Mouse (Mus musculus): ENCODE results near the gene Gm3238. TPM values are rescaled to one million over a fixed set of nuclear protein-coding genes. Genes with fewer than 3 reads are reported as not detected.
A peak's percentile ranks its signal among the peaks of the same experiment; 100 is the strongest.

Gm3238 gene
- polyA plus RNA-seq, 1 experiment from 2014 or later, result not detected

DNA sequence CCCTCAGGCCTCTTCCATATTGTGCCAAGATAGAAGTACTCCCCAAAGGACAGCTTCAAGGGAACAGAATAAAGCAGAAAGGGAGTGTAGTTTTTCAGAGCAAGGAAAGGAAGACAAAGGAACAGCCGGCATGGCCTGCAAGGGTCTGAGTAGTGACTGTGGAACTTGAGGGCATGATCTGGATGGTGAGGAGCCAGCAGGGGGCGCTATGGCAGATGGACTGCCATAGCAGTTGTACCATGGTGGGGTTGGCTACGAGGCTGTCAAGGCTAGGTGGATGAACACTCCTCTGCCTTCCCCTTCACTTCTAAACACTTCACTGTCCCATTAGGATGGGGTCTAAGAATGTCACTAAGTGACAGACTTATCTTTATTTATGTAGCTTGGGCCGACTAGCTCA, 41.9 kb downstream of the Gm3238 start:
- Histone ChIP-seq H3K36me3 (replicated peaks) (no peaks in the 10 kb centered on the region), H3K27ac (replicated peaks) (no peak overlapping the region), H3K4me3 (no peak overlapping the region), H3K4me1 (no peaks in the 10 kb centered on the region), H3K9me3 (no peaks in the 10 kb centered on the region), H3K27me3 (replicated peaks; ENCODE audit: low read depth, poor library complexity, severe bottlenecking) (no peaks in the 10 kb centered on the region)
- WGBS, result 56% methylated on average over 4 of the region's 4 CpGs
- DNase-seq (ENCODE audit: low spot score), result peak; percentile 30

DNA sequence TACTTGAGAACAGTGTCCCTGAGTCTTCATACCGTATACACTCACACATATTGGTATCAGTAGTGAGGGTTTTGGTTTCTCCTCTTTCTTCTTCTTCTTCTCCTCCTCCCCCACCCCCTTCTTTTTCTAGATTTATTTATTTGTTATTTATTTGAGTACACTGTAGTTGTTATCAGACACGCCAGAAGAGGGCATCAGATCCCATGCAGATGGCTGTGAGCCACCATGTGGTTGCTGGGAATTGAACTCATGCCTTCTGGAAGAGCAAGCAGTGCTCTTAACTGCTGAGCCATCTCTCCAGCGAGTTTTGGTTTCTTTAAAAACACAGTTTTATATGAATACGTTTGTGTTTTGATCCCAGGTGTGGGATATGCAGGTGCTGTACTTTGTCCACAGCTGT, 42.8 kb downstream of the Gm3238 start:
- H3K27me3 ChIP-seq (replicated peaks; ENCODE audit: low read depth, poor library complexity, severe bottlenecking), result no peaks in the 10 kb centered on the region
- DNase-seq (ENCODE audit: low spot score), result no peak
- no peaks in the 10 kb centered on the region for H3K9me3 ChIP-seq
- no peak overlapping the region for H3K27ac ChIP-seq (replicated peaks)
- H3K4me3 ChIP-seq, result no peak overlapping the region
- H3K4me1 ChIP-seq, result no peaks in the 10 kb centered on the region
- 65% methylated on average over 4 of the region's 4 CpGs for WGBS
- no peaks in the 10 kb centered on the region for H3K36me3 ChIP-seq (replicated peaks)

DNA sequence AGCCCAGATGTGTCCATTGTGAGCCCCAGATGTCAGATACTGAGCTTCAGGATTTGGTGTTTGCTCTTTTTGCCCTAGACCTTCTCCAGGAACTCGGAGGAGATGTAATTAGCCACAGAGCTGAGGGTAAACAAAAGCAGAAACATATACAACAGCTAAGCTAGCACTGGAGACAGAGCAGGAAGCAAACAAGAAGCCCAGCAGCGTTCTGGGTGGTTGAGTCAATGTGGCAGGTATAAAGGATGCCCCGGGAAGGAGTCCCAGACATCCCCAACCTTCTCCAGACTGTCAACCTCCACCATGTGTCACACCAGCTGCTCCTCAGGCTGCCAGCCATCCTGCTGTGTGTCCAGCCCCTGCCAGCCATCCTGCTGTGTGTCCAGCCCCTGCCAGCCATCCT, 44.9 kb downstream of the Gm3238 start, which contains the start of gene Gm10100:
TSS of gene Gm10100 (plus strand) at position 301 of the 400 bp plus-strand sequence.
- Histone ChIP-seq H3K4me1 (no peaks in the 10 kb centered on the region), H3K27me3 (replicated peaks; ENCODE audit: low read depth, poor library complexity, severe bottlenecking) (no peaks in the 10 kb centered on the region), H3K36me3 (replicated peaks) (no peaks in the 10 kb centered on the region), H3K27ac (replicated peaks) (no peak within 1 kb of the TSS), H3K9me3 (no peaks in the 10 kb centered on the region), H3K4me3 (no peak within 1 kb of the TSS)
- WGBS, result 38% methylated on average over 3 of the region's 3 CpGs
- DNase-seq (ENCODE audit: low spot score), result no peak

DNA sequence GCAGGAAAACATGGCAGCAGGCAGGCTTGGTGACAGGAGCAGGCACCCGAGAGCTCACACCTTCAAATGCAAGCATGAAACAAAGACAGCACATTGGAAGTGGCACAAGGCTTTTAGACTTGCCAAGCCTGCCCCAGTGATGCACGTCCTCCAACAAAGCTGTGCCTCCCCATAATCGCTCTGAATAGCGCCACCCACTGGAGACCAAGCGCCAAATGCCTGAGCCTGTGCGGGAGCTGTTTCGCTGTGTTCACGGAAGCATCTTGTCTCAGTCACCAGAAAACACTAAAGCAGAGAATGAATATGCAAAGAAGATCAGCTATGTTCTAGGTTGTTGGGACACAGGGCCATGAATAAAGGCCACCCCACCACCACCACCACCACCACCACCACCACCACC, 46.3 kb downstream of the Gm3238 start:
- Histone ChIP-seq H3K4me1 (no peaks in the 10 kb centered on the region), H3K4me3 (no peak overlapping the region), H3K36me3 (replicated peaks) (no peaks in the 10 kb centered on the region), H3K27ac (replicated peaks) (no peak overlapping the region), H3K27me3 (replicated peaks; ENCODE audit: low read depth, poor library complexity, severe bottlenecking) (no peaks in the 10 kb centered on the region), H3K9me3 (peaks cover 5% of the 10 kb centered on the region; the same call in 1 of the 2 replicates)
- WGBS, result 79% methylated on average over 8 of the region's 8 CpGs
- no peak for DNase-seq (ENCODE audit: low spot score)

Other genes with a start within 250 kb of the Gm3238 start
- 0.60 and 1.3 TPM in 2 replicates for gene Itgb2, start 241.1 kb downstream of the Gm3238 start, polyA plus RNA-seq (2016; fragmentation: Nextera tagmentation; extraction: Ambion mirVana)
- gene Pttg1ip, start 189.6 kb downstream of the Gm3238 start, polyA plus RNA-seq (2016; fragmentation: Nextera tagmentation; extraction: Ambion mirVana), result 65.6 and 71.0 TPM in 2 replicates
- gene Sumo3, start 165.2 kb downstream of the Gm3238 start, polyA plus RNA-seq (2016; fragmentation: Nextera tagmentation; extraction: Ambion mirVana), result 419 and 445 TPM in 2 replicates
- gene Gm49325, start 165.1 kb downstream of the Gm3238 start, polyA plus RNA-seq (2016; fragmentation: Nextera tagmentation; extraction: Ambion mirVana), result 1.9 and 8.0 TPM in 2 replicates
- 98.9 and 101 TPM in 2 replicates for gene Ube2g2, start 149.1 kb downstream of the Gm3238 start, polyA plus RNA-seq (2016; fragmentation: Nextera tagmentation; extraction: Ambion mirVana)
- gene Tspear, start 84.8 kb downstream of the Gm3238 start, polyA plus RNA-seq (2016; fragmentation: Nextera tagmentation; extraction: Ambion mirVana), result 0.97 and 1.2 TPM in 2 replicates
- gene Gm19402, start 80.6 kb downstream of the Gm3238 start, polyA plus RNA-seq (2016; fragmentation: Nextera tagmentation; extraction: Ambion mirVana), result not detected in 2 replicates
- not detected in 2 replicates for gene Gm9508, start 74.1 kb downstream of the Gm3238 start, polyA plus RNA-seq (2016; fragmentation: Nextera tagmentation; extraction: Ambion mirVana)
- gene Gm10272, start 64.7 kb downstream of the Gm3238 start, polyA plus RNA-seq (2016; fragmentation: Nextera tagmentation; extraction: Ambion mirVana), result not detected in 2 replicates
- gene Gm10024, start 59.9 kb downstream of the Gm3238 start, polyA plus RNA-seq (2016; fragmentation: Nextera tagmentation; extraction: Ambion mirVana), result not detected in 2 replicates
- not detected in 2 replicates for gene Gm10142, start 55.5 kb downstream of the Gm3238 start, polyA plus RNA-seq (2016; fragmentation: Nextera tagmentation; extraction: Ambion mirVana)
- not detected in 2 replicates for gene Krtap12-1, start 50.7 kb downstream of the Gm3238 start, polyA plus RNA-seq (2016; fragmentation: Nextera tagmentation; extraction: Ambion mirVana)
- gene Gm10100, start 44.8 kb downstream of the Gm3238 start, polyA plus RNA-seq (2016; fragmentation: Nextera tagmentation; extraction: Ambion mirVana), result not detected in 2 replicates
- gene Gm18596, start 28.7 kb downstream of the Gm3238 start, polyA plus RNA-seq (2016; fragmentation: Nextera tagmentation; extraction: Ambion mirVana), result not detected in 2 replicates
- not detected in 2 replicates for gene Gm9736, start 20.0 kb downstream of the Gm3238 start, polyA plus RNA-seq (2016; fragmentation: Nextera tagmentation; extraction: Ambion mirVana)
- not detected in 2 replicates for gene Gm3233, start 11.6 kb downstream of the Gm3238 start, polyA plus RNA-seq (2016; fragmentation: Nextera tagmentation; extraction: Ambion mirVana)
- gene Gm7138, start 5.6 kb upstream of the Gm3238 start, polyA plus RNA-seq (2016; fragmentation: Nextera tagmentation; extraction: Ambion mirVana), result not detected in 2 replicates
- gene Gm3250, start 11.2 kb upstream of the Gm3238 start, polyA plus RNA-seq (2016; fragmentation: Nextera tagmentation; extraction: Ambion mirVana), result not detected in 2 replicates
- not detected in 2 replicates for gene Gm7137, start 16.9 kb upstream of the Gm3238 start, polyA plus RNA-seq (2016; fragmentation: Nextera tagmentation; extraction: Ambion mirVana)
- not detected in 2 replicates for gene Gm9639, start 23.8 kb upstream of the Gm3238 start, polyA plus RNA-seq (2016; fragmentation: Nextera tagmentation; extraction: Ambion mirVana)
- gene Gm19668, start 27.8 kb upstream of the Gm3238 start, polyA plus RNA-seq (2016; fragmentation: Nextera tagmentation; extraction: Ambion mirVana), result not detected in 2 replicates
- gene Gm9507, start 40.5 kb upstream of the Gm3238 start, polyA plus RNA-seq (2016; fragmentation: Nextera tagmentation; extraction: Ambion mirVana), result not detected in 2 replicates
- not detected in 2 replicates for gene Gm2696, start 43.4 kb upstream of the Gm3238 start, polyA plus RNA-seq (2016; fragmentation: Nextera tagmentation; extraction: Ambion mirVana)
- gene Krtap10-4, start 55.8 kb upstream of the Gm3238 start, polyA plus RNA-seq (2016; fragmentation: Nextera tagmentation; extraction: Ambion mirVana), result not detected in 2 replicates
- not detected in 2 replicates for gene Krtap10-10, start 64.6 kb upstream of the Gm3238 start, polyA plus RNA-seq (2016; fragmentation: Nextera tagmentation; extraction: Ambion mirVana)
- not detected in 2 replicates for gene Gm36176, start 75.5 kb upstream of the Gm3238 start, polyA plus RNA-seq (2016; fragmentation: Nextera tagmentation; extraction: Ambion mirVana)
- not detected in 2 replicates for gene Gm10318, start 81.5 kb upstream of the Gm3238 start, polyA plus RNA-seq (2016; fragmentation: Nextera tagmentation; extraction: Ambion mirVana)
- not detected in 2 replicates for gene Gm3285, start 90.7 kb upstream of the Gm3238 start, polyA plus RNA-seq (2016; fragmentation: Nextera tagmentation; extraction: Ambion mirVana)
- gene Lrrc3, start 131.2 kb upstream of the Gm3238 start, polyA plus RNA-seq (2016; fragmentation: Nextera tagmentation; extraction: Ambion mirVana), result 2.2 and 2.3 TPM in 2 replicates
- gene Trpm2, start 199.2 kb upstream of the Gm3238 start, polyA plus RNA-seq (2016; fragmentation: Nextera tagmentation; extraction: Ambion mirVana), result 0.54 and 0.85 TPM in 2 replicates
- gene 1810043G02Rik, start 207.2 kb upstream of the Gm3238 start, polyA plus RNA-seq (2016; fragmentation: Nextera tagmentation; extraction: Ambion mirVana), result 31.0 and 33.7 TPM in 2 replicates
- gene Pfkl, start 238.8 kb upstream of the Gm3238 start, polyA plus RNA-seq (2016; fragmentation: Nextera tagmentation; extraction: Ambion mirVana), result 234 and 275 TPM in 2 replicates

Measured in embryonic facial prominence, embryonic 10.5 days (tissue).